In genomic region chr15:59155289-59155623, GRCm38 (mm10) we compare ENCODE assay signal across 17 mouse cellular contexts.
DNase-seq lines count a peak whose midpoint lies in the region; ATAC-seq lines count a peak whose summit lies in the region.
"Had no signal": no experiment of that assay in that cellular context is flagged by ENCODE, and none has a peak within 500 bp of the region (broad histone marks: within the 10 kb centered on the region; RNA-seq: fewer than 3 reads in every experiment).

No protein-coding gene starts in this region.

- H3K27me3 ChIP-seq in forebrain, embryonic 14.5 days (replicated peaks; ENCODE audit: control insufficient read depth, insufficient read depth, low read length) = no peaks in the 10 kb centered on the region
- no peaks in the 10 kb centered on the region for H3K27me3 ChIP-seq in forebrain, embryonic 11.5 days (ENCODE audit: control insufficient read depth, insufficient read depth, low read length)
- H3K27me3 ChIP-seq in hindbrain, embryonic 12.5 days = 0 out of 2 replicates have a peak, but pooled peaks cover 3% of the 10 kb centered on the region
- no peaks in the 10 kb centered on the region for H3K27me3 ChIP-seq in hindbrain, embryonic 16.5 days (replicated peaks; ENCODE audit: control insufficient read depth, insufficient read depth, low read length)
- 0 out of 2 replicates have a peak, but pooled peaks cover 9% of the 10 kb centered on the region for H3K27me3 ChIP-seq in midbrain, embryonic 10.5 days (ENCODE audit: low read depth, poor library complexity, severe bottlenecking)
- no peaks in the 10 kb centered on the region for H3K27me3 ChIP-seq in neural tube, embryonic 15.5 days (replicated peaks)
- H3K27me3 ChIP-seq: CH12.LX; heart, embryonic 15.5 days had no signal

- no peak for ATAC-seq in forebrain, embryonic 14.5 days
- no peak for ATAC-seq in forebrain, embryonic 11.5 days (replicated peaks; ENCODE audit: low FRiP score)
- ATAC-seq in hindbrain, embryonic 12.5 days (ENCODE audit: low FRiP score) = no peak
- no peak for ATAC-seq in hindbrain, embryonic 16.5 days
- 0 out of 2 replicates have a peak, but pooled peaks have one; percentile 21 for ATAC-seq in neural tube, embryonic 15.5 days (ENCODE audit: low FRiP score)
- ATAC-seq: intestine, postnatal 0 days; liver, embryonic 12.5 days had no signal

- H3K4me3 ChIP-seq in forebrain, embryonic 14.5 days (ENCODE audit: low read depth, low read length) = no peak overlapping the region
- H3K4me3 ChIP-seq in forebrain, embryonic 11.5 days (ENCODE audit: low read depth, low read length) = no peak overlapping the region
- no peak overlapping the region for H3K4me3 ChIP-seq in hindbrain, embryonic 12.5 days
- no peak overlapping the region for H3K4me3 ChIP-seq in hindbrain, embryonic 16.5 days (ENCODE audit: low read length)
- no peak overlapping the region for H3K4me3 ChIP-seq in midbrain, embryonic 10.5 days
- no peak overlapping the region for H3K4me3 ChIP-seq in neural tube, embryonic 15.5 days (replicated peaks)
- H3K4me3 ChIP-seq: heart, embryonic 15.5 days; layer of hippocampus, adult 2 months; left cerebral cortex, adult 2 months; liver, embryonic 12.5 days had no signal

- no peaks in the 10 kb centered on the region for H3K9me3 ChIP-seq in forebrain, embryonic 14.5 days (replicated peaks; ENCODE audit: control insufficient read depth, low read length)
- no peaks in the 10 kb centered on the region for H3K9me3 ChIP-seq in forebrain, embryonic 11.5 days (ENCODE audit: control insufficient read depth, low read length)
- H3K9me3 ChIP-seq in hindbrain, embryonic 12.5 days (replicated peaks) = no peaks in the 10 kb centered on the region
- no peaks in the 10 kb centered on the region for H3K9me3 ChIP-seq in hindbrain, embryonic 16.5 days (ENCODE audit: control insufficient read depth, low read length)
- no peaks in the 10 kb centered on the region for H3K9me3 ChIP-seq in midbrain, embryonic 10.5 days (replicated peaks)
- no peaks in the 10 kb centered on the region for H3K9me3 ChIP-seq in neural tube, embryonic 15.5 days (replicated peaks)
- H3K9me3 ChIP-seq: heart, embryonic 15.5 days; liver, embryonic 12.5 days had no signal

- no peaks in the 10 kb centered on the region for H3K36me3 ChIP-seq in forebrain, embryonic 14.5 days (ENCODE audit: control insufficient read depth, insufficient read depth, low read length)
- no peaks in the 10 kb centered on the region for H3K36me3 ChIP-seq in forebrain, embryonic 11.5 days (ENCODE audit: control insufficient read depth, insufficient read depth, low read length)
- no peaks in the 10 kb centered on the region for H3K36me3 ChIP-seq in hindbrain, embryonic 12.5 days
- H3K36me3 ChIP-seq in hindbrain, embryonic 16.5 days (ENCODE audit: control insufficient read depth, insufficient read depth, low read length) = no peaks in the 10 kb centered on the region
- no peaks in the 10 kb centered on the region for H3K36me3 ChIP-seq in midbrain, embryonic 10.5 days
- no peaks in the 10 kb centered on the region for H3K36me3 ChIP-seq in neural tube, embryonic 15.5 days
- H3K36me3 ChIP-seq: heart, embryonic 15.5 days; liver, embryonic 12.5 days had no signal

- no peak overlapping the region for H3K4me2 ChIP-seq in forebrain, embryonic 14.5 days (ENCODE audit: low read length)
- no peak overlapping the region for H3K4me2 ChIP-seq in forebrain, embryonic 11.5 days (ENCODE audit: low read depth, low read length, severe bottlenecking)
- H3K4me2 ChIP-seq in hindbrain, embryonic 12.5 days (replicated peaks) = no peak overlapping the region; the same call in 1 of the 2 replicates
- H3K4me2 ChIP-seq in hindbrain, embryonic 16.5 days (ENCODE audit: low read length) = no peak overlapping the region
- no peak overlapping the region for H3K4me2 ChIP-seq in neural tube, embryonic 15.5 days
- H3K4me2 ChIP-seq: heart, embryonic 15.5 days; liver, embryonic 12.5 days; lung, embryonic 14.5 days had no signal

- H3K9ac ChIP-seq in forebrain, embryonic 14.5 days (ENCODE audit: low read length) = no peak overlapping the region
- H3K9ac ChIP-seq in forebrain, embryonic 11.5 days (ENCODE audit: low read length) = no peak overlapping the region
- H3K9ac ChIP-seq in hindbrain, embryonic 12.5 days = no peak overlapping the region
- no peak overlapping the region for H3K9ac ChIP-seq in hindbrain, embryonic 16.5 days (ENCODE audit: low read depth, low read length)
- H3K9ac ChIP-seq in neural tube, embryonic 15.5 days (replicated peaks) = no peak overlapping the region
- H3K9ac ChIP-seq: heart, embryonic 15.5 days; liver, embryonic 12.5 days; lung, embryonic 14.5 days had no signal

- peaks cover 21% of the 10 kb centered on the region for H3K4me1 ChIP-seq in forebrain, embryonic 14.5 days (ENCODE audit: control insufficient read depth, insufficient read depth, low read length)
- H3K4me1 ChIP-seq in forebrain, embryonic 11.5 days (replicated peaks; ENCODE audit: control insufficient read depth, insufficient read depth, low read length) = peaks cover 18% of the 10 kb centered on the region; the same call in 1 of the 2 replicates
- peaks cover 15% of the 10 kb centered on the region for H3K4me1 ChIP-seq in hindbrain, embryonic 12.5 days
- H3K4me1 ChIP-seq in hindbrain, embryonic 16.5 days (ENCODE audit: control insufficient read depth, insufficient read depth, low read depth, low read length) = peaks cover 14% of the 10 kb centered on the region
- peaks cover 26% of the 10 kb centered on the region for H3K4me1 ChIP-seq in midbrain, embryonic 10.5 days
- peaks cover 15% of the 10 kb centered on the region for H3K4me1 ChIP-seq in neural tube, embryonic 15.5 days
- H3K4me1 ChIP-seq: liver, embryonic 12.5 days had no signal

- peak overlapping the region; percentile 53; the same call in 1 of the 2 replicates for H3K27ac ChIP-seq in forebrain, embryonic 14.5 days (ENCODE audit: low read depth, low read length)
- H3K27ac ChIP-seq in forebrain, embryonic 11.5 days (ENCODE audit: low read depth, low read length) = no peak overlapping the region
- peak overlapping the region; percentile 55; the same call in 1 of the 2 replicates for H3K27ac ChIP-seq in hindbrain, embryonic 12.5 days
- no peak overlapping the region for H3K27ac ChIP-seq in hindbrain, embryonic 16.5 days (ENCODE audit: low read depth, low read length)
- peak overlapping the region; percentile 80 for H3K27ac ChIP-seq in midbrain, embryonic 10.5 days (replicated peaks)
- peak overlapping the region; percentile 48; the same call in 1 of the 2 replicates for H3K27ac ChIP-seq in neural tube, embryonic 15.5 days (replicated peaks)
- H3K27ac ChIP-seq: kidney, postnatal 0 days; layer of hippocampus, adult 2 months; left cerebral cortex, adult 2 months; liver, embryonic 12.5 days had no signal

- DNase-seq in forebrain, embryonic 14.5 days (ENCODE audit: low spot score) = no peak
- DNase-seq in forebrain, embryonic 11.5 days (ENCODE audit: low spot score) = no peak
- DNase-seq in midbrain, embryonic 10.5 days (ENCODE audit: low spot score) = no peak
- DNase-seq in kidney, adult 8-10 months = no peak
- no peak for DNase-seq in frontal cortex, postnatal 36 days (ENCODE audit: low spot score in 2 of 2)
- DNase-seq: adrenal gland, adult 2 months; lung, embryonic 14.5 days had no signal

Comparison
In these comparisons a context has a peak if more than half of its experiments do, and no peak if none do; other contexts are left out.
1. H3K27ac ChIP-seq: peak in forebrain, embryonic 14.5 days (single experiment), hindbrain, embryonic 12.5 days (single experiment), midbrain, embryonic 10.5 days (single experiment) and neural tube, embryonic 15.5 days (single experiment); none in forebrain, embryonic 11.5 days (single experiment) and hindbrain, embryonic 16.5 days (single experiment).